Mouse (Mus musculus) adrenal gland, postnatal 10 days (tissue): ENCODE results near the gene Olfr1250. TPM values are rescaled to one million over a fixed set of nuclear protein-coding genes. Genes with fewer than 3 reads are reported as not detected.
"Not testable (repeated sequence)": the region's sequence is repeated elsewhere in the genome, so short reads cannot be mapped to it uniquely, and the experiment has no call there.

Experiments
- DNase-seq: peaks from one replicate; pipeline ENCODE4 v3.0.0; 2021; ENCODE audit warnings: mixed read lengths
- long read RNA-seq, 2 experiments: library from polyadenylated mRNA; stranded (forward); transcript quantifications; one replicate each; pipeline ENCODE4 v2.0.0; 2021
- total RNA-seq, 2 experiments: library from RNA; stranded (reverse); gene quantifications; 2 replicates each; pipeline ENCODE4 v1.2.3; 2021

Gene Olfr1250
- not detected for total RNA-seq
- long read RNA-seq, experiment 1: 0 reads
- long read RNA-seq, experiment 2: 0 reads

DNA sequence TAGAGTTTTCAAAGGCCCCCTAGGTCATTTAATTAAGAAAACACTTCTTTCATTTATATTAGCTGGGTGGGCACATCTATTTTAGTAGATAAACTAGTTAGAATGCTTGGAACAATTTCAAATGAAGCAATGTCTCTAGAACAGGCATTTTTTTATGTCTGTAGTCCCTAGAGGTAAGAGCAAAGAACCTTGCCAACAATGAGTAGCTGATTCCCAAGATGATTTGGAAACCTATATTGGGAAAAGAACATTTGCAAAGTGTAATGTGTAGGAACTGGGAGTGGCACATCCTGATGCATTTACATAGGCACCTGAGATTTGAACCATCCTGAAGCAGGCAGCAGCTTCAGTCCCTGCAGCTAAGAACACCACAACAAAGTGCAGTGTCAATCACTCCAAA, at the start of gene Olfr1250:
Olfr1250 (minus strand) TSS at position 101 of the 400 bp plus-strand sequence.
- DNase-seq: no peak

DNA sequence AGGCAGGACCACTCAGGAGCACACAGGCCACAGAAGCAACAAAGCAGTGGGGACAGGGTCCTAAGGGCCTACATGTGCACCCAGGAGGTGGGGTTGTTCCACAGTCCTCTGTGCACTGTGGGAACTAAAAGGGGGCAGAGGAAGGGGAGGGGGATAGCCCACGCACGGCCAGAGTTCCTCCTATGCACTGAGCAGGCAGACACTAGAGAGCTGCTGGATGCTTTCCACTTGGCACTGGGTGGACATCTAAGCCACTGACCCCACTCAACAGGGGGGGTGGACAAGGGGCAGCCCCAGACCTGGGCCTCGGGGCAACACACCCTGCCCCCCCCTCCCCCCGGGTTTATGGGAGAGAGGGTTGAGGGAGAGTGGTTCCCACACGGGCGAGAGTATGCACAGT, 30.7 kb upstream of the Olfr1250 start:
- no peak for DNase-seq

DNA sequence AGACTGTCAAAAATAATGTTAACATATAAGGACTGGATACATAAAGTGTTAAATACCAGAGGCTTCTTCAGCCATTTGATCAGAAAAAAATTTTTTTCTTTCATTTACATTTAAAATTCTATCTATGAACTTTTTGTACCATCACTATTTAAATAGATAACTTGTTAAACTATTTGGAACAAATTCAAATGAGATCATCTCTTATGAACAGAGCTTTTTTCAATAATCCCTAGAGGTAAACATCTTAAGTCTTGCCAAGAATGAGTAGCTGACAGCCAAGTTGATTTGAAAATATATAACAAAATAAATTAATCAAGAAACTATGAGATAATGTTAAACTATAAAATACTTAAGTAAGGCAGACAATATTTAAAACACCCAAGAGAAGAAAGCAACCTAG, 10.6 kb upstream of the Olfr1250 start, which contains the start of gene Olfr1251:
Olfr1251 (minus strand) TSS at position 101 of the 400 bp plus-strand sequence.
- DNase-seq: no peak

DNA sequence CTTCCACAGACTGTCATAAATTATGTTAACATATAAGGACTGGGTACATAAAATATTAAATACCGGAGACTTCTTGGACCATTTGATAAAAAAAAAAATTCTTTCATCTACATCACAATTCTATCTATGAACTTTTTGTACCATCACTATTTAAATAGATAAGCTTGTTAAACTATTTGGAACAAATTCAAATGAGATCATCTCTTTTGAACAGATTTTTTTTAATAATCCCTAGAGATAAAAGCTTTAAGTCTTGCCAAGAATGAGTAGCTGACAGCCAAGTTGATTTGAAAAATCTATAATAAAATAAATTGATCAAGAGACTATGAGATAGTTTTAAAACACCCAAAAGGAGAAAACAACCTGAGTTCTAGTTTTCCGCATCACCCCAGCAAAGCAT, 26.4 kb downstream of the Olfr1250 start, which contains the start of gene Olfr1249:
Olfr1249 (minus strand) TSS at position 101 of the 400 bp plus-strand sequence.
- no peak for DNase-seq

DNA sequence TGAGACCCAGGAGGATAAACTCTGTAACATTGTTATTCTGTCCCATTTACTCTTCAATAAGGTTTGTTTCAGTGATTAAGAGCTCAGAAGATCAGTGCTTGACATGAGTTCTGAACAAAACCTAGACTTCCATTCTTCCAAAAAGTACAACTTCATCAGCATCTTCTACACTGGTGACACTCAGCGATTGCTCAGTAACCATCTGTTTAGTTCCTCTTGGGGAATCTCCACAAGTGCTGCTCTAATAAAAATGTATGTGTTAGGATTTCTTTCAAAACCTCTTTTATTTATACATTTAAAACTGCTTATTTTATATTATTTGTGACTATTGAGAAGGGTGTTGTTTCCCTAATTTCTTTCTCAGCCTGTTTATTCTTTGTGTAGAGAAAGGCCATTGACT, 43.1 kb downstream of the Olfr1250 start, which contains the start of gene Olfr1248:
Olfr1248 (minus strand) TSS at position 101 of the 400 bp plus-strand sequence.
- DNase-seq: not testable (repeated sequence)

DNA sequence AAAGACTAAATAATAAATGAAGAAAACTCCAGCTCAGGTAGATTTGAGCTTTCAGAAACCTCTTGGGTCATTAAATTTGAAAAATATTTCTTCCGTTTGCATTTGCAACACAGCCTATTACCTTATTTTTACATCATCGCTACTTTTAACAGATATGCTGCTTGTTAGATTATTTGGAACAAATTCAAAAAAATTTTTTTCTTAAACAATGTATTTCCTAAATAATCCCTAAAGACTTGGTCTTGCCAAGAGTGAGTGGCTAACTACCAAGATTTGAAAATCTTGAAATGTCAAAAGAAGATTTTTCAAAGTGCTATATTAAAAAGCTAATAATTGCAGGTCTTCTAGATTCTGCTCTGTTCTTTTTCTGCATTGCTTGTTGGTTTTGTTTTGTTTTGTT, 47.2 kb downstream of the Olfr1250 start, which contains the start of gene Olfr1247:
Olfr1247 (minus strand) TSS at position 101 of the 400 bp plus-strand sequence.
- no peak for DNase-seq

Other genes with a start within 250 kb of the Olfr1250 start
- gene Olfr1239, start 241.1 kb downstream of the Olfr1250 start, total RNA-seq: not detected
- gene Olfr1240, start 218.5 kb downstream of the Olfr1250 start, total RNA-seq: not detected
- not detected for gene Olfr1241, start 174.3 kb downstream of the Olfr1250 start, total RNA-seq
- not detected for gene Olfr1242, start 163.1 kb downstream of the Olfr1250 start, total RNA-seq
- not detected for gene Olfr1243, start 130.0 kb downstream of the Olfr1250 start, total RNA-seq
- gene Olfr1245, start 83.0 kb downstream of the Olfr1250 start, total RNA-seq: not detected
- not detected for gene Olfr1246, start 68.3 kb downstream of the Olfr1250 start, total RNA-seq
- not detected for gene Olfr1247, start 47.3 kb downstream of the Olfr1250 start, total RNA-seq
- gene Olfr1248, start 43.2 kb downstream of the Olfr1250 start, total RNA-seq: not detected
- not detected for gene Olfr1249, start 26.5 kb downstream of the Olfr1250 start, total RNA-seq
- not detected for gene Olfr1251, start 10.5 kb upstream of the Olfr1250 start, total RNA-seq
- gene Olfr1252, start 63.5 kb upstream of the Olfr1250 start, total RNA-seq: not detected
- gene Olfr1253, start 95.6 kb upstream of the Olfr1250 start, total RNA-seq: not detected
- gene Olfr1254, start 132.2 kb upstream of the Olfr1250 start, total RNA-seq: not detected
- gene Olfr1255, start 150.6 kb upstream of the Olfr1250 start, total RNA-seq: not detected
- not detected for gene Olfr1256, start 180.1 kb upstream of the Olfr1250 start, total RNA-seq
- gene Olfr48, start 186.7 kb upstream of the Olfr1250 start, total RNA-seq: not detected
- not detected for gene Olfr1257, start 217.0 kb upstream of the Olfr1250 start, total RNA-seq